Mouse (Mus musculus): ENCODE measurements around the gene Amz2. TPM values are rescaled to one million over a fixed set of nuclear protein-coding genes. Genes with fewer than 3 reads are reported as not detected.

Amz2 gene
- polyA plus RNA-seq, 1 experiment from 2014 or later: 37.0 TPM

Small RNA genes lying within 50 kb of the gene (microRNA-seq; reads per million reads assigned to microRNA genes)
- gene Gm25540: not detected

Other genes with a start within 250 kb of the Amz2 start
- gene Rgs9, start 127.8 kb upstream of the Amz2 start, polyA plus RNA-seq (2015; fragmentation: Nextera tagmentation; extraction: Ambion mirVana): 2.1 and 2.3 TPM in 2 replicates
- gene Gna13, start 63.1 kb upstream of the Amz2 start, polyA plus RNA-seq (2015; fragmentation: Nextera tagmentation; extraction: Ambion mirVana): 28.8 and 32.8 TPM in 2 replicates
- not detected in 2 replicates for gene 9930022D16Rik, start 12.0 kb upstream of the Amz2 start, polyA plus RNA-seq (2015; fragmentation: Nextera tagmentation; extraction: Ambion mirVana)
- gene Arsg, start 47.4 kb downstream of the Amz2 start, polyA plus RNA-seq (2015; fragmentation: Nextera tagmentation; extraction: Ambion mirVana): 4.1 and 5.2 TPM in 2 replicates
- 13.1 and 13.3 TPM in 2 replicates for gene Slc16a6, start 47.7 kb downstream of the Amz2 start, polyA plus RNA-seq (2015; fragmentation: Nextera tagmentation; extraction: Ambion mirVana)
- 43.2 and 44.8 TPM in 2 replicates for gene Wipi1, start 186.0 kb downstream of the Amz2 start, polyA plus RNA-seq (2015; fragmentation: Nextera tagmentation; extraction: Ambion mirVana)
- 303 and 305 TPM in 2 replicates for gene Prkar1a, start 223.5 kb downstream of the Amz2 start, polyA plus RNA-seq (2015; fragmentation: Nextera tagmentation; extraction: Ambion mirVana)